Mouse (Mus musculus) midbrain, embryonic 12.5 days (tissue): Measurements from ENCODE around the gene Pla2g4d. TPM values are rescaled to one million over a fixed set of nuclear protein-coding genes. Genes with fewer than 3 reads are reported as not detected.
A peak's percentile ranks its signal among the peaks of the same experiment; 100 is the strongest.
"Not testable (repeated sequence)": the region's sequence is repeated elsewhere in the genome, so short reads cannot be mapped to it uniquely, and the experiment has no call there.

Experiments
- ATAC-seq: fragments of 200-750 bp; cut with Nextera tagmentation; 2 replicates; pipeline ENCODE4 v1.8.0; 2017; ENCODE audit warnings: low read depth, moderate TSS enrichment, moderate library complexity; ENCODE audit not compliant: low FRiP score
- H3K27ac ChIP-seq: fragments of 300-500 bp; sonication (generic); replicated peaks from 2 replicates; pipeline ENCODE4 v1.5.1; 2016; ENCODE audit warnings: mild to moderate bottlenecking
- H3K27me3 ChIP-seq: fragments of 300-500 bp; sonication (generic); 2 replicates; pipeline ENCODE4 v1.6.1; 2016; ENCODE audit warnings: mild to moderate bottlenecking
- H3K36me3 ChIP-seq: fragments of 300-500 bp; sonication (generic); 2 replicates; pipeline ENCODE4 v1.6.1; 2016
- H3K4me1 ChIP-seq: fragments of 300-500 bp; sonication (generic); 2 replicates; pipeline ENCODE4 v1.6.1; 2016
- H3K4me2 ChIP-seq: fragments of 300-500 bp; sonication (generic); replicated peaks from 2 replicates; pipeline ENCODE4 v1.6.1; 2016; ENCODE audit warnings: mild to moderate bottlenecking, moderate library complexity
- H3K4me3 ChIP-seq: fragments of 300-500 bp; sonication (generic); 2 replicates; pipeline ENCODE4 v1.5.1; 2016; ENCODE audit warnings: mild to moderate bottlenecking
- H3K9ac ChIP-seq: fragments of 300-500 bp; sonication (generic); replicated peaks from 2 replicates; pipeline ENCODE4 v1.6.1; 2016; ENCODE audit warnings: mild to moderate bottlenecking, moderate library complexity
- H3K9me3 ChIP-seq: fragments of 300-500 bp; sonication (generic); 2 replicates; pipeline ENCODE4 v1.6.1; 2016; ENCODE audit warnings: mild to moderate bottlenecking
- WGBS: fragments of 180-500 bp; shearing (Covaris S2); methylation state at CpG from one replicate; pipeline ENCODE4 v1.1.7; 2016; 5-methylcytosine and 5-hydroxymethylcytosine counted together
- polyA plus RNA-seq: library from polyadenylated mRNA; unstranded; fragments of >200 nt; fragmentation: Nextera tagmentation; extraction: Ambion mirVana; gene quantifications from 2 replicates; pipeline ENCODE4 v1.2.1, GENCODE M21; 2016

Gene Pla2g4d
- polyA plus RNA-seq, 1 experiment from 2014 or later = not detected

DNA sequence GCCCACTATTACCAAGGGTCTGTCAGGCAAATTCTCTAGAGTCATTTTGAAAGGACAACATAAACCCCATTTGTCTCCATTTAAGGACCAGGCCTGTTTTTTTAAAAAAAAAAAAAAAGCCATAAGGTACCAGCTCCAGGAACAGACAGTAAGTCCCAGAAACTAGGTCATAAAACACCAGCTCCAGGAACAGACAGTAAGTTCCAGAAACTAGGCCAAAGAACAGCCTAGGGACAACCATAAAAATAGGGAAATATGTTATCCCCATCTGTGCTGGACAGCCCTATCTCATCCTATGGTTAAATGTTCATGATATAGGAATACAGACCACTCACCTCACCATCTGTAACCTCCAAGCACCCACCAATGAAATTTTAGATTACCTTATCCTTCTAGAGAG lies 32.7 kb downstream of the Pla2g4d start:
- Histone ChIP-seq H3K9me3 (no peaks in the 10 kb centered on the region), H3K4me2 (no peak overlapping the region), H3K36me3 (no peaks in the 10 kb centered on the region), H3K4me3 (no peak overlapping the region), H3K27ac (no peak overlapping the region), H3K4me1 (no peaks in the 10 kb centered on the region), H3K27me3 (no peaks in the 10 kb centered on the region), H3K9ac (no peak overlapping the region)
- ATAC-seq = no peak

DNA sequence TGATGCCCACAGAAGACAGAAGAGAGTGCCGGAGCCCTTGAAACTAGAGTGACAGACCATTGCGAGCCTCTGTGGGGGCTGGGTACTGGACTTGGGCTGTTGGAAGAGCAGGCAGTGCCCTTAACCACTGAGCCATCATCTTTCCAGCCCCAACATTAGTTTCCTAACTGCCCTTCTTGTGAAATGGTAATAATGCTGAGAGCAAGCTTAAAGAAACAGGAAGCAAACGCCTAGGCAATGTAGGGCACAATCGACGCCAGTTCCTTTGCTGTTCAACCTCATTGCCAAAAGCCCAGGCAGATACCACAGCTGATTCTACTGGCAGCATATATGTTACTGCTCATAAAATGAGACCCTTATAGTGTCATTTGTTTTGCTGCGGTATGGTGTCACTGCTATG lies 36.4 kb downstream of the Pla2g4d start:
- Histone ChIP-seq H3K4me1 (no peaks in the 10 kb centered on the region), H3K9me3 (no peaks in the 10 kb centered on the region), H3K36me3 (no peaks in the 10 kb centered on the region), H3K27ac (no peak overlapping the region), H3K4me2 (no peak overlapping the region), H3K4me3 (no peak overlapping the region), H3K27me3 (no peaks in the 10 kb centered on the region), H3K9ac (no peak overlapping the region)
- 89% methylated on average over 6 of the region's 6 CpGs for WGBS
- no peak for ATAC-seq

DNA sequence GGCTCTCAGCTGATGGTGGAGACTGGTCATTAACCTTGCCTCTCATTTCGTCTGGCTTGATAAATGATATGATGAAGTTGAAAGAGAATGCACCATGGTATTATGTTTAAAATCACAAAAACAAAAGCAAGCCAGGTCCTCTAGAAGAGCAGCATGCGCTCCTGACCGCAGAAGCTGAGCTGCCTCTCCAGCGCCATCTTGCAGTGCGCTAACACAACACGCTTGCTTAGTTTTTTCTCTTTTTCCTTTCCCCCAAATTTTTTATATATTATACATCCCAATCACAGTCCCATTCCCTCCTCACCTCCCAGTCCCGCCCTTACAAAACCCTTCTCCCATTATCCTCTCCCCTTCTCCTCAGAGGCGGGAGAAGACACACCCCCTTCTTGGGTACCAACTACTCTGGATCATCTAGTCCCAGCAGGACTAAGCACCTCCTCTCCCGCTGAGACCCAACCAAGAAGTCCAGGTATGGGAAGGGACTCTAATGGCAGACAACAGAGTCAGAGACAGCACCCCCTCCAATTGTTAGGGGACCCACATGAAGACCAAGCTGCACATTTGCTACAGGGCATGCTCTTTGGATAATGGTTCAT lies 43.5 kb downstream of the Pla2g4d start:
- H3K27ac ChIP-seq = no peak overlapping the region
- peak overlapping the region; percentile 46 for H3K4me3 ChIP-seq
- 15% methylated on average over 9 of the region's 9 CpGs for WGBS
- H3K4me1 ChIP-seq = 0 out of 2 replicates have a peak, but pooled peaks cover 2% of the 10 kb centered on the region
- H3K4me2 ChIP-seq = peak overlapping the region; percentile 74
- no peaks in the 10 kb centered on the region for H3K9me3 ChIP-seq
- no peak overlapping the region; the same call in 1 of the 2 replicates for H3K9ac ChIP-seq
- no peaks in the 10 kb centered on the region for H3K36me3 ChIP-seq
- ATAC-seq = no peak
- peaks cover 30% of the 10 kb centered on the region for H3K27me3 ChIP-seq

DNA sequence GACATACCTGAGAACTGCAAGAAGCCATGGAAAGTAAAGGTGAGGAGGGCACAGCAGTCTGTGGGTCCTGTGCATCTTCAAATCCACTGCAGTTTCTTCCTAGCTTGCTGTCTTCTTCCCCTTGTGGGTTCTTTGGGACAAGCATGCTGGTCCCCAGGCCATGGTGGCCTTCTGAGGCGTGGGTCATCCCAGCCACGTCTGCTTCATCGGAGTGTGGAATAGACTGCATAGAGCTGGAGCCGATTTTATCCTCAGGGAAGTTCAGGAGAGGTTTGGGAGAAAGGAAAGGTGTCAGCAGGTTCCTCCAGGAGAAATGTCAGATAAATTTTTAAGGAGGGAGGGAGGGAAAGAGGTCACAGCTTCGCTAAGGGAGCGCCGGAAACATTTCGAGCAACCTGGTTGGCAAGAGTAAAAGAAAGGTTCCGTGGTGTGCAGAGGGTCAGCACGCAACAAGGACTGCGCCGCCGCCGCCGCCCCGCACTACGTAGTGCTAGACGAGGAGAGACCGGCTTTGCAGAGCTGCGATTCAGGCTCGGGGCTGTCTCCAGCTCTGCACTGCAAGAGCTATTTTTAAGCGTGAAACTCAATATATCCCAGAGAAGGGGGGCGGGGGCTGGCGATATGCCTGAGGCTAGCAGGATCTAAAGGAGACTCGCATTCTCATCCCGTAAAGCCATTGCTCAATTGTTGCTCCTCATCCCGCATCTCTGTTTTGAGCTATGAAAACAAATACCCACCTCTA lies 44.1 kb downstream of the Pla2g4d start, which contains the start of gene Pla2g4e:
TSS of gene Pla2g4e (minus strand) at position 657 of the 742 bp plus-strand sequence.
- Histone ChIP-seq H3K27me3 (peaks cover 30% of the 10 kb centered on the region), H3K4me3 (peak within 1 kb of the TSS; percentile 46), H3K9me3 (no peaks in the 10 kb centered on the region), H3K9ac (peak within 1 kb of the TSS; percentile 37), H3K36me3 (no peaks in the 10 kb centered on the region), H3K4me2 (peak within 1 kb of the TSS; percentile 74), H3K27ac (no peak within 1 kb of the TSS), H3K4me1 (0 out of 2 replicates have a peak, but pooled peaks cover 2% of the 10 kb centered on the region)
- whole genome bisulfite sequencing = 3% methylated on average over 27 of the region's 27 CpGs
- peak; percentile 54; the same call in 1 of the 2 replicates for ATAC-seq

DNA sequence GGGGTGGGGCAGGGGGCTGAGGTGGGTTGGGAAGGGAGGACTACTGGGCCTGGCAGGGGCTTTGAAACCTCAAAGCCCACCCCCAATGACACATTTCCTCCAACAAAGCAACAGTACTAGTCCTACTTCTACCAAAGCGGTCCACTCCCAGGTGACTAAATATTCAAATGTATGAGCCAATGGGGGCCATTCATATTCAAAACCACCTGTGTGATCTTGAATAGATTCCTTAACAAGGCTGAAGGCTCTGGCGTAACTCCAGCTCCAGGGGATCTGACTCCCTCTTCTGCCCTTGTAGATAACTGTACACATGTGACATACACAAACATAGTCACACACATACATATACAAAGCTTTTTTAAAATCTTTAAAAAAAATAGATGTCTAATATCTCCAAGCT lies 45.0 kb downstream of the Pla2g4d start:
- H3K9ac ChIP-seq = no peak overlapping the region
- no peak overlapping the region for H3K4me3 ChIP-seq
- peaks cover 30% of the 10 kb centered on the region for H3K27me3 ChIP-seq
- ATAC-seq = no peak
- WGBS = 89% methylated on average over 2 of the region's 2 CpGs
- H3K27ac ChIP-seq = no peak overlapping the region
- no peaks in the 10 kb centered on the region for H3K9me3 ChIP-seq
- H3K36me3 ChIP-seq = no peaks in the 10 kb centered on the region
- no peak overlapping the region for H3K4me2 ChIP-seq
- H3K4me1 ChIP-seq = 0 out of 2 replicates have a peak, but pooled peaks cover 2% of the 10 kb centered on the region

DNA sequence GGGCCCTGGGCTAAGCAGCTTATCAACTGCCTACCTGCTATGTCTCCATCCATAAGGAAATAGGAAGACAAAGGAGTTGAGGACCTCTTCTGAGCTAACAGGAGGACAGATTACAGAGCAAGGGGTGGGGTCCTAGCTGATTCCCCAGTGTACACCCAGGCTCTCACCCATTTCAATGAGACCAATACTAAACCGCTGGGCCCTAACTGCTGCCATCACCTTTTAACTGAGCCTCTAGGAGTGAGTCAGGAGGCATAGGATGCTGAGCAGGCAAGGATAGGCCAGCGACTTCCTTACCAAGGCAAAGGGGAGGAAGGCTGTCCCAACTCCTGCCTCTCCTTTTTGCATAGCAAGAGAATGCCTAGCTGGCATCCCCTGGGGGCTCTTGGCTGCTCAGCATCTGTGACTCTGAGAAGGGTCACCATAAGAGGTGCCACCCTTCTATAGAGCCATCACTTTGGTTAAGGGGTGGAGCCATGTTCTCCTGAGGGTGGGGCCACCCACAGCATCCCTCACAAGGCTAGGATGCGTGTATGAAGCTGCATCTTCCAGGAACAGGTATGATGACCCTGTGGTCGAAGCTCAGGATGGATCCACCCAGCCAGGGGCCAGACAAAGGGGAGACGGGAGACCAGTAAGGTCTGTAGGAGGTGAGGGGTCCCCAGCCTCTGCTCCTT lies 46.1 kb downstream of the Pla2g4d start:
- Histone ChIP-seq H3K4me2 (no peak overlapping the region), H3K4me1 (0 out of 2 replicates have a peak, but pooled peaks cover 2% of the 10 kb centered on the region), H3K27me3 (peaks cover 30% of the 10 kb centered on the region), H3K27ac (no peak overlapping the region), H3K9me3 (no peaks in the 10 kb centered on the region), H3K9ac (no peak overlapping the region), H3K36me3 (no peaks in the 10 kb centered on the region), H3K4me3 (no peak overlapping the region)
- WGBS = 73% methylated on average over 5 of the region's 5 CpGs
- no peak for ATAC-seq

DNA sequence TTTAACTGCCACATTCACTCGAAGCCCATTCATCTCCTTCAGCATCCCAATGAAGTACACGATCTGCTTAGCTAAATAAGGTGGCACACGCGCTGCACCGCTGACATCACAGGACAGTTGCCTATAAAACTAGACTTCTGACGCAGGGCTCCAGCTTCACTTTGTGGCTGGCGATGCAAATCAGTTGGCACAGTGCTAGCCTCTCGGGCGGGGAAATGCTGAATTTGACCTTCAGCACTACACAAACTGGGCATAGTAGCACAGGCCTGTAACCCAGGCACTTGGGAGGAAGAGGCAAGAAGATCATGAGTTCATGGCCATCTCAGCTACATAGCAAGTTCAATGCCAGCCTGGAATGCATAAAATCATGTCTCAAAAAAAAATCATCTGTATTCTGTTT lies 50.3 kb downstream of the Pla2g4d start:
- not testable (repeated sequence) for H3K4me2 ChIP-seq, H3K27me3 ChIP-seq, H3K9ac ChIP-seq, H3K4me3 ChIP-seq, H3K36me3 ChIP-seq, ATAC-seq, H3K4me1 ChIP-seq, H3K27ac ChIP-seq, H3K9me3 ChIP-seq
- WGBS = 91% methylated on average over 9 of the region's 9 CpGs

DNA sequence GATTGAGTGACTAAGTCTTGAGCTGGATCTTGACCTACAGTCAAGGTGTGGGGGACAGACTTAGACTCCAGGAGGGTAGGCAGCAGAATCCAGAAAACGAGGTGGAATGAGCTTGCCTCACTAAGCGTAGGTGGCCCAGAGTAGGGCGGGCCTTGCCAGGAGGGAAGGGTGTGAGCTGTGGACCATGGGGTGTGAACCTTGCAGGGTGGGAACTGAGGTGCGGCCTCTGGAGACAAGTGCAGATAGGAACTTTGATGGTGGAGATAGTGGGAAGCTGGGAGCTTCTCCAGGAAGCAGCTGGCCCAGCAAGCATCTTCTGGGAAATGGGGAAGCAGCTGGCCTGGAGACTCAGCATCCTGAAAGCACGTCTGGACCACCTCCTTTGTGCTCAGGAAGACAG lies 51.2 kb downstream of the Pla2g4d start:
- H3K4me3 ChIP-seq = no peak overlapping the region
- 77% methylated on average over 5 of the region's 5 CpGs for WGBS
- H3K27ac ChIP-seq = no peak overlapping the region
- no peaks in the 10 kb centered on the region for H3K4me1 ChIP-seq
- no peaks in the 10 kb centered on the region for H3K36me3 ChIP-seq
- no peak overlapping the region for H3K9ac ChIP-seq
- H3K9me3 ChIP-seq = no peaks in the 10 kb centered on the region
- no peak for ATAC-seq
- H3K4me2 ChIP-seq = no peak overlapping the region
- no peaks in the 10 kb centered on the region for H3K27me3 ChIP-seq

DNA sequence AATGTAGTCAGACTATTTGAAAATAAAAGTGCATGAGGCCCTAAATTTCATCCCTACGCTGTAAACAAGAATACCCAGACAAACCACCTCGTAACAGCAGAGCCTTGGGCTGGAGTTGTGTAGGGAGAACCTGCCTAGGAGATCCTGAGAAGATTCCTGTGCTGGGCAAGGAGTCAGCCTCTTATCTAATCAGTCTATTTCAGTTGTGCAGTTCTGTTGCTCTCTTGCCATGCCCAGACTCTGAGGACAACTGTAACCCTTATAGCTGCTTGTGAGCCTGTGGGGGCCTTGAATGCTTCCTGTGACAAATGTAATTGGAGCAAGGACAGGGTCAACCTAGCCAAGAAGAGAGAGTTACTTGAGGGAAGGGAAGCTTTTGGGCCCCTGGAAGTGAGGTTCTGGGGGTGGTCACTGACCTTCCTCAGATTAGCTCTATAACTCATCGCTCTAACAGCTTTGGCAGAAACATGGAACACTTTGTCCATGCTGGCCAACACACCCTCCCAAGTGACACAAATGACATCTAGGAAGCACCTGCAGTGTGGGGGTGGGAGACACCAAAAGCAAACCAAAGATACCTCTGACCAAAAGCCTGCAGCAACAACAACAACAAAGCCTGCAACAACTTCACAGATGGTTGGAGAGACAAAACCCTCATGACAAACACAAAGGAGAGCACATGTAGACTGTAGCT lies 52.9 kb downstream of the Pla2g4d start:
- Histone ChIP-seq H3K9me3 (no peaks in the 10 kb centered on the region), H3K4me3 (no peak overlapping the region), H3K36me3 (no peaks in the 10 kb centered on the region), H3K9ac (no peak overlapping the region), H3K27me3 (no peaks in the 10 kb centered on the region), H3K4me2 (no peak overlapping the region), H3K27ac (no peak overlapping the region), H3K4me1 (no peaks in the 10 kb centered on the region)
- WGBS = 95% methylated on average over 3 of the region's 3 CpGs
- ATAC-seq = no peak

DNA sequence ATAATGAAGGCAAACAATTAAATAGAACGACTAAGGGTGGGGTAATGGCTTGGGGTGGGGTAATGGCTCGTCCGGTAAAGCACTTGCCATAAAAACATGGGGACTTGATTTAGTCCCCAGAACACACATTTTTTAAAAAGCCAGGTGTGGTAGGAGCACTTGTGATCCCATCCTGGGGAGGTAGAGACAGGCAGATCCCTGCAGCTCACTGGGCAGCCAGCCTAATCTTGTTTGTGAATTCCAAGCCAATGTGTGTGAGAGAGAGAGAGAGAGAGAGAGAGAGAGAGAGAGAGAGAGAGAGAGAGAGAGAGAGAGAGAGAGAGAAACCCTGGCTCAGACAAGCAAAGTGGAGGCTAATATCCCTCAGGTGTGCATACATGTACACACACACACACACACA lies 53.6 kb downstream of the Pla2g4d start:
- no peaks in the 10 kb centered on the region for H3K36me3 ChIP-seq
- no peak overlapping the region for H3K4me2 ChIP-seq
- H3K9me3 ChIP-seq = no peaks in the 10 kb centered on the region
- H3K4me3 ChIP-seq = no peak overlapping the region
- WGBS = 82% methylated on average over 3 of the region's 3 CpGs
- no peak overlapping the region for H3K27ac ChIP-seq
- no peaks in the 10 kb centered on the region for H3K27me3 ChIP-seq
- H3K4me1 ChIP-seq = no peaks in the 10 kb centered on the region
- ATAC-seq = no peak
- no peak overlapping the region for H3K9ac ChIP-seq

DNA sequence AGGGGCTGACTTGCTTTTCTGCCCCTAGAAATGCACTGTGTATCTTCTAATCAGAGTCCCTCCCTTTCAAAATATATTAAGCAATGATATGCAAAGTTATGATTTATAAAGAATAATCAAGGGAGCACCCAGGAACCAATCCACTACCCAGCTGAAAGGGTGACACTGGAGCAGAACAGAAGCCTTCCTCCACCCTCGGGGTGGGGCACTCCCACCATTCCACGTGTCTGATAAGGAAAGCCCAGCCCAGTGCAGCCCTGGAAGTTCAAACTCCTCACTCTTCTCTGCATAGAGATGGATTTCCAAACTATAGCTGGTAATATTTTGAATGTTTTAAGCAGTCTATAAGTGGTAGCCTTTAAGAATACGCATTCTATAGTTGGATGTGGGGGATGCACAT lies 57.4 kb downstream of the Pla2g4d start:
- no peaks in the 10 kb centered on the region for H3K27me3 ChIP-seq
- no peaks in the 10 kb centered on the region for H3K36me3 ChIP-seq
- H3K27ac ChIP-seq = no peak overlapping the region
- no peak overlapping the region for H3K9ac ChIP-seq
- no peak overlapping the region for H3K4me3 ChIP-seq
- WGBS = 82% methylated on average over 3 of the region's 3 CpGs
- ATAC-seq = no peak
- no peaks in the 10 kb centered on the region for H3K4me1 ChIP-seq
- no peak overlapping the region for H3K4me2 ChIP-seq
- no peaks in the 10 kb centered on the region for H3K9me3 ChIP-seq
